Mouse (Mus musculus) liver, embryonic 16.5 days (tissue): ENCODE measurements at regions not wholly inside any gene's neighbourhood (a gene's known extent, or its start where the extent isn't known, plus 50 kb on each side); places are given as distances from the start of the nearest gene placed in this dataset.

ENCODE experiments used
- ATAC-seq: fragments of 200-750 bp; cut with Nextera tagmentation; 2 replicates; pipeline ENCODE4 v1.8.0; 2017; ENCODE audit warnings: low read depth, mild to moderate bottlenecking, moderate number of reproducible peaks, moderate library complexity
- H3K27ac ChIP-seq: fragments of 300-500 bp; sonication (generic); 2 replicates; pipeline ENCODE4 v1.5.1; 2014; ENCODE audit warnings: mild to moderate bottlenecking, low read length
- H3K27me3 ChIP-seq: fragments of 300-500 bp; sonication (generic); 2 replicates; pipeline ENCODE4 v1.6.1; 2014; ENCODE audit warnings: low read depth, low read length, mixed read lengths; ENCODE audit not compliant: control insufficient read depth, insufficient read depth
- H3K36me3 ChIP-seq: fragments of 300-500 bp; sonication (generic); 2 replicates; pipeline ENCODE4 v1.6.1; 2014; ENCODE audit warnings: mild to moderate bottlenecking; ENCODE audit not compliant: control insufficient read depth, insufficient read depth
- H3K4me1 ChIP-seq: fragments of 300-500 bp; sonication (generic); 2 replicates; pipeline ENCODE4 v1.6.1; 2014; ENCODE audit warnings: low read depth, low read length, mixed read lengths; ENCODE audit not compliant: control insufficient read depth
- H3K4me2 ChIP-seq: fragments of 300-500 bp; sonication (generic); 2 replicates; pipeline ENCODE4 v1.6.1; 2014; ENCODE audit warnings: low read depth, low read length, mixed read lengths
- H3K4me3 ChIP-seq: fragments of 300-500 bp; sonication (generic); 2 replicates; pipeline ENCODE4 v1.5.1; 2014; ENCODE audit warnings: low read depth, mild to moderate bottlenecking, low read length
- H3K9ac ChIP-seq: fragments of 300-500 bp; sonication (generic); 2 replicates; pipeline ENCODE4 v1.6.1; 2014; ENCODE audit warnings: low read depth, low read length
- H3K9me3 ChIP-seq: fragments of 300-500 bp; sonication (generic); replicated peaks from 2 replicates; pipeline ENCODE4 v1.6.1; 2016; ENCODE audit warnings: low read length; ENCODE audit not compliant: control insufficient read depth
- WGBS: fragments of 180-500 bp; shearing (Covaris S2); extraction: QIAGEN DNeasy Blood & Tissue Kit; methylation state at CpG from one replicate; pipeline ENCODE4 v1.1.7; 2014; ENCODE audit not compliant: insufficient replicate concordance; 5-methylcytosine and 5-hydroxymethylcytosine counted together

DNA sequence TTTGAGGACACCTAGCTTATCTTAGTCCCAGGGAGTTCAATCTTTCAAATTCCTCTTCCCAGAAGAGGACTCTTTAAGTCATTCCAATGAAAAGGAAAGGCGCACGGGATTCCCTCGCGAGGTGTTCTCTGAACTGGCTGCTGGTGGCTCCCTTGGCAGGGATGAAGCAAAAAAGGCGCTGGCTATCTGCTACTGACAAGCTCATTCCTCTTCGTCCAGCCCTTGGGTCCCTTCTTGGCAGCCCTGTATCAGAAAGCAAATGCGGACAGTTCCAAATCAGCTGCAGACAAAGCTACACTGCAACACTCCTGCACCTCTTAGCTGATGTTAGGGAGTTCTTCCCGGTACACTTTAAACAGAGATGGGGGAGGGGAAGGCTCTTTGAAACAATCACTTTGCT is 155.4 kb downstream of the Ifng start:
- ATAC-seq, result no peak
- Histone ChIP-seq H3K4me2 (no peak overlapping the region), H3K36me3 (no peaks in the 10 kb centered on the region), H3K4me1 (no peaks in the 10 kb centered on the region; the same call in none of the 2 replicates), H3K27ac (no peak overlapping the region), H3K9me3 (no peaks in the 10 kb centered on the region), H3K9ac (no peak overlapping the region), H3K4me3 (no peak overlapping the region), H3K27me3 (no peaks in the 10 kb centered on the region)
- 56% methylated on average over 8 of the region's 8 CpGs for WGBS

DNA sequence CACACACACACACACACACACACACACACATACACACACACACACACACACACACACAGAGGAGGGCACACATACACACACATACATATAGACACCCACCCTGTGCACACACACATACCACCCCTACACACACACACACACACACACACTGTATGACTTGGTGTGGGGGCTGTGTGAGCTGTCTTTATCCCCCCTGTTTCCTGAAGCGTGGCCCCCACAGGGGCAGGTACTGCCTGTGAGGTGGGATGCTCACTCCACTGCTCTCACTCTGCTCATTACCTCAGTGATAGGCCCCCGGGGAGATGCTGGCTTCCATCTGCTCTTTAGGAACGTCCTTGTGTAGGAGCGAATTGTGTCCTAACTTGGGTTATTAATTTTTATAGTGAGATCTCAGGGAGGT is 157.7 kb downstream of the Ifng start:
- 67% methylated on average over 4 of the region's 4 CpGs for WGBS

DNA sequence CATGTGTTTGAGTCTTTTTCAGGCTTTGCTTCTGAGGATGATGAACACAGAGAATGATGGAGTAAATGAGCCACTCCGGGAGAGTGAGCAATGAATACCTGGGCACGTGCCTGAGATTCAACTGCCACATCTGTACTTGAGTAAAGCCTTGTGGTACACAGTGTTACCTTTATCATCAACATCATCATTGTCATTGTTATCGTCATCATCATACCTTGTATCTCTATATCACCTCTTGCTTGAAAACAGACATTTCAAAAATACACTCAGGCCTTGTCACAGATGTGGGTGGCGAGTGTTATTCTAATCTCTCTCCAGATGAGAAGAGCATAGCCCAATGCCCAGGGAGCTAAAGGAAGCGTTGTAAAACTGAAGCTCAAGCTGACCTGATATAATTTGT is 158.4 kb downstream of the Ifng start:
- ATAC-seq, result no peak
- peaks cover 3% of the 10 kb centered on the region; the same call in 1 of the 2 replicates for H3K9me3 ChIP-seq
- H3K27me3 ChIP-seq, result no peaks in the 10 kb centered on the region
- peaks cover 10% of the 10 kb centered on the region for H3K4me1 ChIP-seq
- no peak overlapping the region for H3K4me2 ChIP-seq
- WGBS, result 43% methylated on average over 5 of the region's 5 CpGs
- H3K36me3 ChIP-seq, result no peaks in the 10 kb centered on the region
- H3K27ac ChIP-seq, result no peak overlapping the region
- H3K9ac ChIP-seq, result no peak overlapping the region
- H3K4me3 ChIP-seq, result no peak overlapping the region

More for the DNA sequence above, 157.7 kb downstream of the Ifng start:
- Histone ChIP-seq H3K27ac (no peak overlapping the region), H3K9ac (no peak overlapping the region), H3K27me3 (no peaks in the 10 kb centered on the region), H3K4me1 (peaks cover 3% of the 10 kb centered on the region), H3K9me3 (peaks cover 3% of the 10 kb centered on the region; the same call in 1 of the 2 replicates), H3K4me2 (no peak overlapping the region), H3K36me3 (no peaks in the 10 kb centered on the region), H3K4me3 (no peak overlapping the region)
- ATAC-seq, result no peak

DNA sequence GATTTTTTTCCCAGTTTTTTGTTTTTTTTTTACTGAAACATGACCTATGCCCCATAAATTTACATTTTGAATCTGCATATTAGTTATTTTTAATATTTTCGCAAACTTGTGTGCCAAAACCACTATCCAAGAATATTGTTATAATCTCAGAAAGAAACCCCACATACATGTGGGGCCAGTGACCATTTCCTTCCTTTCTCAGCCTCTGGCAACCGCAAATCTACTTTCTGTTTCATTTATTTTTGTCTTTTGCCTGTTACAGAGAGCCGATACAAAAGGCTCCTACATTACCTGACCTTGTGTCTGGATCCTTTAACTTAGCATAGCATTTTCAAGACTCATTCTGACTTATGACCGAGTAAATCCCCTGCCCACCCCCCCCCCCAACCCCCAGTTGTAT is 158.8 kb downstream of the Ifng start:
- WGBS, result 18% methylated on average over 4 of the region's 4 CpGs
- Histone ChIP-seq H3K36me3 (no peaks in the 10 kb centered on the region), H3K27ac (no peak overlapping the region), H3K4me3 (0 out of 2 replicates have a peak overlapping the region, but pooled peaks have one; percentile 1), H3K4me2 (0 out of 2 replicates have a peak overlapping the region, but pooled peaks have one; percentile 11), H3K4me1 (peaks cover 10% of the 10 kb centered on the region), H3K9ac (no peak overlapping the region), H3K9me3 (peaks cover 3% of the 10 kb centered on the region; the same call in 1 of the 2 replicates), H3K27me3 (no peaks in the 10 kb centered on the region)
- ATAC-seq, result no peak

DNA sequence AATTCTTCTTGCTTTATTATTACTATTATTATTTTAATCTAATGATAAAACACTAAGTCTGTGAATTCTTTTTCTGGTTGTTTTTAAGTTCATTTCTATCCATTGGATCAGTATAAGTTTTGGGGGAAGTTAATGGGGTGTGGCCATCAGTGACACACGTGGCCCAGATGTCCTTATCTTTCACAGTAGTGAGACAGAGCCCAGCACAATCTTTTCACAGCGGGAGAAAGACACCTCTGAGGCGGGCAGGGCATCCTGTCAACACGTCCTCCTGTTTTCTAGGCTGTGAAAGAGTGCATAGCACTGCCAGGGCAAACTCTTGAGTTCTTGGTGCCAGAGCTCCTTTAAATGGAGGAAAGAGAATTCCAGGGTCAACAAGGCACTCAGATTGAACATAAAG is 162.1 kb downstream of the Ifng start:
- Histone ChIP-seq H3K36me3 (no peaks in the 10 kb centered on the region), H3K9ac (no peak overlapping the region), H3K9me3 (peaks cover 3% of the 10 kb centered on the region; the same call in 1 of the 2 replicates), H3K4me2 (no peak overlapping the region), H3K4me1 (peaks cover 10% of the 10 kb centered on the region), H3K27me3 (no peaks in the 10 kb centered on the region), H3K4me3 (no peak overlapping the region), H3K27ac (no peak overlapping the region)
- peak; percentile 84 for ATAC-seq
- WGBS, result 11% methylated on average over 4 of the region's 4 CpGs

DNA sequence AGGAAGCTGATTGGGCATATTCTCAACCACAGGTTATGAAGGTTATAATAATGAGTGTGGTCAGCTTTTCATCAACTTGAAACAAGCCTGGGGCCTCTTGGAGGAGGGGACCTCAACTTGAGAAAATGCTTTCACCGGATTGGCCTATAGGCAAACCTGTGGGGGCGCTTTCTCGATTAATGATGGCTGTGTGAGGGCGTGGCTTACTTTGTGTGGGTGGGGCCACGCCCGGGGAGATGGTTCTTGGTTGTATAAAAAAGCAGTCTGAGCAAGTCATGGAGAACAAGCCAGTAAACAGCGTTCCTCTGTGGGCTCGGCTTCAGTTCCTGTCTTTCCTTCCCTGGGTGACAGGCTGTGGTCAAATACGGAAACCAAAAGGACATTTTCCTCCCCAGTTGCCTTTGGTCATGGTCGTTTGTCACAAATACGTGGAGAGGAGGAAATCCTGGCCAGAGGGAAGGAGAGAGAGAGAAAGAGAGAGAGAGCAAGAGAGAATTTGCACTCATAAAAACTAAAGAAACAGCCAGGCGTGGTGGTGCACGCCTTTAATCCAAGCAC is 163.1 kb downstream of the Ifng start:
- H3K4me1 ChIP-seq, result peaks cover 10% of the 10 kb centered on the region
- no peak overlapping the region for H3K9ac ChIP-seq
- H3K4me2 ChIP-seq, result peak overlapping the region; percentile 24; the same call in 1 of the 2 replicates
- peak; percentile 72 for ATAC-seq
- H3K36me3 ChIP-seq, result no peaks in the 10 kb centered on the region
- peaks cover 3% of the 10 kb centered on the region; the same call in 1 of the 2 replicates for H3K9me3 ChIP-seq
- H3K27me3 ChIP-seq, result no peaks in the 10 kb centered on the region
- H3K4me3 ChIP-seq, result no peak overlapping the region
- 0 out of 2 replicates have a peak overlapping the region, but pooled peaks have one; percentile 14 for H3K27ac ChIP-seq
- 34% methylated on average over 13 of the region's 13 CpGs for WGBS

DNA sequence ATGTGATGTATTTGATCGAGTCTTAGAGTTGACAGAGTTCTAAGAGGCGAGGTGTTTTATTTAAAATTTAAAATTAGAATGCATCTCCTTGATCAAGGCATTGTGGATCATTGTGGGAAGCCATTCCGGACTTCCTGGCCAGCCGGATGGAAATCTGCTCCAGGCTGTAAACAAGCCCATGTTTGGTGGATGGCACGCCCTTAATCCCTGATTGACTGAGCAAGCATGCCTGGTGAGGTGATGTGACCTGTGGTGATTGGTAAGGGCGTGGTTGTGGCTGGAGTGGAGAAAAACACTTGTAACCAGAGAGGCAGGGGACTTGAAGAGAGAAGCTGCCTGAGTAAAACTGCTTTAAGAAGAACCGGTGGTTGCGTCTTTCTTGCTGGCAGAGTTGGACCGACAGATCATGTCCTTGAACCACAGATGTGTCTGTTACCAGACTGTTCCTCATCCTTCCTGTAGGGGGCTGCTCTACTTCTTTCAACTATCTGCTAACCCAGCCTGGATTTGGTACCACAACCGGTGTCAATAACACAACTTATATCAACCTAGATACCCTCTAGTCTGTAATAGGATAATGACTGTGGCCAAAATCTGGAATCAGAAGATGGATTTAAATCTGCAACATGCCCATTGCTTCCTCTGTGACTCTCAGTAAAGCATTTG is 164.4 kb downstream of the Ifng start:
- no peak for ATAC-seq
- H3K36me3 ChIP-seq, result no peaks in the 10 kb centered on the region
- H3K9me3 ChIP-seq, result peaks cover 3% of the 10 kb centered on the region; the same call in 1 of the 2 replicates
- H3K9ac ChIP-seq, result no peak overlapping the region
- no peaks in the 10 kb centered on the region for H3K27me3 ChIP-seq
- H3K27ac ChIP-seq, result no peak overlapping the region
- H3K4me3 ChIP-seq, result no peak overlapping the region
- peaks cover 10% of the 10 kb centered on the region for H3K4me1 ChIP-seq
- no peak overlapping the region for H3K4me2 ChIP-seq
- WGBS, result 71% methylated on average over 10 of the region's 10 CpGs

DNA sequence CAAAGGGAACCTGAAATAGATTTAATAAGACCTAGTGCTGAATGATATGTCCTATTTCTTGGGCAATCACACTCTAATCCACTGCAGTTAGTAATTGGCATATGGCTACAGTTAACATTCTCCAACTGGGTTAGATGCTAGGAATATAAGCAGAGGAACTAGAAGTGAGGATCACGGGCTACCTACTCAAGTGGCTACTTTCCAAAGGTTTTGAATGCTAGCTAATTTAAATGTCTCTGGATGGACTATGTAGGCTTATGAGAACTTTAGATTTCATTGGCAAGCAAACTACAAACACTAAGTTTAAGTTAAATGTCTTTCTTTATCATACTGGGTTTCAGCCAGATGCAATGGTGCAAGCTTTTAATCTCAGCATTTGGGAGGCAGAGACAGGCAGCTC is 166.6 kb downstream of the Ifng start:
- no peak overlapping the region for H3K4me2 ChIP-seq
- H3K36me3 ChIP-seq, result no peaks in the 10 kb centered on the region
- no peaks in the 10 kb centered on the region for H3K27me3 ChIP-seq
- no peak overlapping the region for H3K27ac ChIP-seq
- H3K4me3 ChIP-seq, result no peak overlapping the region
- H3K4me1 ChIP-seq, result peaks cover 10% of the 10 kb centered on the region
- no peaks in the 10 kb centered on the region for H3K9me3 ChIP-seq
- WGBS, result 77% methylated on average over 1 of the region's 1 CpGs
- no peak for ATAC-seq
- no peak overlapping the region for H3K9ac ChIP-seq

DNA sequence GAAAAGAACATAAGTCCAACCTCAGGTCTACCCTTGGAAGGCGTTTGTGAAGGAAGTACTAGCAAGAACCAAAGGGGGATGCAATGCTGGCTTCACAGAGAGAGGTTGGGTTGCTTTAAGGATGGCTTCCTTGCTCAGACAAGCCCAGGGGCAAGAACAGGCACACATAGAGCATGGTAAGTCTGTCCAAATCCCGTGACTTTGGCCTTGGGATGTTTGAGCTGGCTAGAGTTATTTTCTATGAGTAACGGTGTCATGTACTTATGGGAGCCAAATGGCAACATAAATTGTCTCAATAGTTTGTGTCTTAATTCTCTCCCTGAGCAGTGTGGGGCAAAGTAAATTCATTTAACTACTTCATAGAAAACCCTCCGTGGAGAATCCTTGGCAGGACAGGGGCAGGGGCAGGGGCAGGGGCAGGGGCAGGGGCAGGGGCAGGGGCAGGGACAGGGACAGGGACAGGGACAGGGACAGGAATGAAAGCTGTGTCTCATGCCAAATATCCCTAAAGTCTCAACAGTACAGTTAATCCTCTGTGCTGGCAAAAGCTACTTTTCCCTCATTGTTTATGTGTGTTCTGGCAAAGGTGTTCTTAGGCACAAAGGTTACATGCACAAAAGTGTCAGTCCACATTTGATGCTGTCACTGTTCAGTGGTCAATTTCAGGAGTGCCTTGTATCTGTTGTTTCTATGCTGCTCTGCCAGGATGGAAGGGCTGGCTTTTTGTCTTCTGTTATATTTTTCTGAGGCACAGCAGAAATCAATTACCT is 167.7 kb downstream of the Ifng start:
- 52% methylated on average over 4 of the region's 4 CpGs for WGBS
- Histone ChIP-seq H3K27ac (no peak overlapping the region), H3K27me3 (no peaks in the 10 kb centered on the region), H3K9ac (no peak overlapping the region), H3K4me1 (peaks cover 6% of the 10 kb centered on the region), H3K4me2 (no peak overlapping the region), H3K9me3 (no peaks in the 10 kb centered on the region), H3K4me3 (no peak overlapping the region), H3K36me3 (no peaks in the 10 kb centered on the region)
- no peak for ATAC-seq
